Mouse (Mus musculus) limb, embryonic 10.5 days (tissue): Measurements from ENCODE around the gene Hdac5. TPM values are rescaled to one million over a fixed set of nuclear protein-coding genes. Genes with fewer than 3 reads are reported as not detected.
"Not testable (repeated sequence)": the region's sequence is repeated elsewhere in the genome, so short reads cannot be mapped to it uniquely, and the experiment has no call there.

Experiments
- DNase-seq: peaks from one replicate; pipeline ENCODE4 v3.0.0-alpha.2; 2017; ENCODE audit warnings: low spot score
- H3K27ac ChIP-seq: fragments of 300-500 bp; sonication (generic); 2 replicates; pipeline ENCODE4 v1.5.1; 2016; ENCODE audit warnings: mild to moderate bottlenecking
- H3K27me3 ChIP-seq: fragments of 300-500 bp; sonication (generic); 2 replicates; pipeline ENCODE4 v1.6.1; 2016; ENCODE audit warnings: low read depth, mild to moderate bottlenecking; ENCODE audit not compliant: poor library complexity, severe bottlenecking
- H3K36me3 ChIP-seq: fragments of 300-500 bp; sonication (generic); 2 replicates; pipeline ENCODE4 v1.6.1; 2016; ENCODE audit warnings: mild to moderate bottlenecking, moderate library complexity
- H3K4me1 ChIP-seq: fragments of 300-500 bp; sonication (generic); 2 replicates; pipeline ENCODE4 v1.6.1; 2016
- H3K4me3 ChIP-seq: fragments of 300-500 bp; sonication (generic); 2 replicates; pipeline ENCODE4 v1.5.1; 2016; ENCODE audit warnings: mild to moderate bottlenecking, moderate library complexity
- H3K9me3 ChIP-seq: fragments of 300-500 bp; sonication (generic); replicated peaks from 2 replicates; pipeline ENCODE4 v1.6.1; 2016; ENCODE audit warnings: mild to moderate bottlenecking
- WGBS: fragments of 180-500 bp; shearing (Covaris S2); methylation state at CpG from one replicate; pipeline ENCODE4 v1.1.7; 2016; 5-methylcytosine and 5-hydroxymethylcytosine counted together
- polyA plus RNA-seq: library from polyadenylated mRNA; unstranded; fragments of >200 nt; fragmentation: Nextera tagmentation; extraction: Ambion mirVana; gene quantifications from 2 replicates; pipeline ENCODE4 v1.2.1, GENCODE M21; 2016

Hdac5 gene
- polyA plus RNA-seq, 1 experiment from 2014 or later: 50.2 TPM

DNA sequence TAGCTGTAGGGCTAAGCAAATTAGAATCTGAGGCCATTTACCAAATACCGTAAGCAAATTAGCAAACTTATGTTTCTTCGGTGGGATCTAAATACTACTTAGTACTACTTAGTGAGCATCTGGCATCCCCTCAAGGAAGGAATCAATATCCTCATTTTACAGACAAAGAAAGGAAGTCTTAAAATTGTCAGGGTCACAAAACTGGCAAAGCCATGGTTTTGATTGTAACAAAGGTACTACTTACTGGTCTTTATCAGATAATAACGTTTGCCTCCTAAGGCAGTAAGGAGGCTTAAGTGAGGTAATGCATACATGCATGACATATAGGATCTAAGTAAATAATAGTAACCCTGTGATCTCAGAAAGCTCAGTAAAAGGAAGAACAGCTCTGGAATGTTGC lies 44.3 kb downstream of the Hdac5 start:
- H3K36me3 ChIP-seq: peaks cover 27% of the 10 kb centered on the region
- 64% methylated on average over 3 of the region's 3 CpGs for WGBS
- H3K9me3 ChIP-seq: no peaks in the 10 kb centered on the region
- DNase-seq: no peak
- peak overlapping the region; percentile 97; the same call in 1 of the 2 replicates for H3K27ac ChIP-seq
- no peaks in the 10 kb centered on the region for H3K27me3 ChIP-seq
- peak overlapping the region; percentile 75 for H3K4me3 ChIP-seq
- H3K4me1 ChIP-seq: peaks cover 32% of the 10 kb centered on the region

DNA sequence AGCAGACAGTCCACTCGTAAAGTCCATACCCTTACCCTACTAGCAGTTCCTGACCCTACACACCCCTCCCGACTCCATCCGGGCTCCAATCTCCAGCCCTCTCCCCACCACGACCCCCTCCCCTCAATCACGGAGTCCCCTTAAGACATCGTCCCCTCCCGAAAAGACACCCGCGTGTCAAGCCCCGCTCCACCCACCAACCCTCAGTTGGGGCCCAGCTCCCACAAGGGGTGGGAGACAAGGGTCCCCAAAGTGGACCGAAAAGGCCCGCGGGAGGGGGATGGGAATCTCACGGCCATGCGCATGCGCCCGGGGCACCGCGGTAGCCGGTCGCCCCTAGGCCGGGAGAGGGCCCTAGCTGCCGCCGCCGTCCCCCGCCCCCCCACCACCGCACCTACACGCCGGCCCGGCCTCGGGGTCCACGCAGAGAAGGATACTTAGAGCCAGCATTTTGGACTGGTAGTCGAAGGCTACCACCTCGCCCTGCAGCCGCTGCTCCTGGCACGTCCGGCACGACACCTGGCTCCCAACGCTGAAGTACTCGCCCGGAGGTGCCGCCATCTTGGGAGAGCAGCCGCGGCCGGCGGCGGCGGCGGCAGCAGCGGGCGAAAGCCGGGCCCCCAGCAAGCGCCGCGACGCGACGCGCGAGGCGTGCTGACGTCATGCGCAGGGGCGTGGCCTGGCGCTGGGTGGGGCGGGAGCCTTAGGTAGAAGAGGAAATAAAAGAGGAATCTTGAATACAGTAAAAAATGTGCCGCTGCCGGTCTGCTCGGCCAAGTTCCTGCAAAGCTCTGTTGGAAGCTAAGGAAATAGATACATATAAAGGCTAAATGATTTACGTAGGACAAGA lies 45.1 kb downstream of the Hdac5 start, which contains the start of gene Lsm12:
Gene Lsm12 (minus strand): TSS at position 651 of the 850 bp plus-strand sequence.
- WGBS: under 1% methylated on average over 70 of the region's 70 CpGs
- Histone ChIP-seq H3K36me3 (peaks cover 35% of the 10 kb centered on the region), H3K9me3 (no peaks in the 10 kb centered on the region), H3K4me3 (peak within 1 kb of the TSS; percentile 75), H3K4me1 (peaks cover 25% of the 10 kb centered on the region), H3K27ac (peak within 1 kb of the TSS; percentile 97), H3K27me3 (no peaks in the 10 kb centered on the region)
- peak; percentile 99 for DNase-seq

DNA sequence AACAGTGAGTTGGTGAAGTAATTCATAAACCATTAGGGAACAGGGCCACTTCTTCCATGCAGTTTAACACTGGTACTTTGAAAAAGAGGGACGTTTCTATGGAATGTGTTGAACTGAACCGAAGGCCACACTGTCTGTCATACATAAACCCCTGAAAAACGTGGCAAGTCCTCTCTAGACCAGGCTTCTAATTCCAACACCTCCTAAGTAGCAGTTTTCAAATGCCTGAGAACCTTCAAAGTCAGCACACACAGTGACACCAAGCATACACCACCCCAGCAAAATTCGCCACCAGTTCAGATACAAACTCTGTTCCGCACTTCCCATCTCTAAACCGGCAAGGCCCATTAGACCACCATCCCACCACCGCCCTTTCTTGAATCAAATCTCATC lies 45.7 kb downstream of the Hdac5 start:
- H3K36me3 ChIP-seq: peaks cover 41% of the 10 kb centered on the region
- H3K4me3 ChIP-seq: peak overlapping the region; percentile 75
- 9% methylated on average over 7 of the region's 7 CpGs for WGBS
- H3K27ac ChIP-seq: peak overlapping the region; percentile 97
- H3K9me3 ChIP-seq: no peaks in the 10 kb centered on the region
- no peak for DNase-seq
- peaks cover 22% of the 10 kb centered on the region for H3K4me1 ChIP-seq
- no peaks in the 10 kb centered on the region for H3K27me3 ChIP-seq

DNA sequence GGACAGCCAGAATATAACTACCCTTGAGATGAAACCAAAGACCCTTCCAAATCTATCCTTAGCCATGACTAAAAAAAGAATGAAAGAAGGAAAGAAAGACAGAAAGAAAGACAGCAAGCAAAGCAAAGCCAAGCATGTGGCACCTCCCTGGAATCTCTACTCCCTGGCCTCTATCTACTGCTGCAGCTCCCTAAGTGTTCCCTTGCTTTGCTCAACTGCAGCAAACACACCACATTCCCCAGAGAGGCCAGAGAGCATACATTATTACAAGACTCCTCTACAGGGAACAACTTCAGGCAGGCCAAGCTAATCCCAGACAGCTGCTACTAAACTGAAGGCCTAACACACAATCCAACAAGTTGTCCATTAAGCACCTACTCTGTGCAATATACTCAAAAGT lies 50.1 kb downstream of the Hdac5 start:
- no peaks in the 10 kb centered on the region for H3K9me3 ChIP-seq
- H3K27ac ChIP-seq: no peak overlapping the region
- DNase-seq: no peak
- peaks cover 23% of the 10 kb centered on the region for H3K4me1 ChIP-seq
- no peaks in the 10 kb centered on the region for H3K27me3 ChIP-seq
- peaks cover 85% of the 10 kb centered on the region for H3K36me3 ChIP-seq
- no peak overlapping the region for H3K4me3 ChIP-seq

DNA sequence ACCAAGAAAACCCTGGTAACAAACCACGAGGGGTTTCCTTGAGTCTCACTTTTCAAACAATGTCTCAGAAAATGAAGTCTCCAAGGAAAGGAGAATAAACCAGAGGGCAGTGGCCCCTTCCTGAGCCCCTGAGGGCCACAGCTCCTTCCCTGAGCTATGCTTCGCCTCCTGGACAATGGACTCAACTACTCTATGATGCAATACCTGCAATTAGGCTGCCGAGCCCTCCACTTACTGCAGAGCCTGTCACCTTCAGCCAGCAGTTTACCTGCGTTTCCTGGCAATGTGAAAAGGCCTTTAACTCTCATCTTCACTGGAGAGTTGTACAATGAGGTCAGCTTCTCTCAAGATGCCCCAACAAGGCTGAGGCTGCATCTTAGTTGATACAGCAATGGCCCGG lies 61.3 kb downstream of the Hdac5 start:
- Histone ChIP-seq H3K27me3 (no peaks in the 10 kb centered on the region), H3K4me1 (no peaks in the 10 kb centered on the region), H3K27ac (no peak overlapping the region), H3K4me3 (no peak overlapping the region), H3K9me3 (no peaks in the 10 kb centered on the region), H3K36me3 (peaks cover 89% of the 10 kb centered on the region)
- no peak for DNase-seq
- WGBS: 92% methylated on average over 5 of the region's 5 CpGs

DNA sequence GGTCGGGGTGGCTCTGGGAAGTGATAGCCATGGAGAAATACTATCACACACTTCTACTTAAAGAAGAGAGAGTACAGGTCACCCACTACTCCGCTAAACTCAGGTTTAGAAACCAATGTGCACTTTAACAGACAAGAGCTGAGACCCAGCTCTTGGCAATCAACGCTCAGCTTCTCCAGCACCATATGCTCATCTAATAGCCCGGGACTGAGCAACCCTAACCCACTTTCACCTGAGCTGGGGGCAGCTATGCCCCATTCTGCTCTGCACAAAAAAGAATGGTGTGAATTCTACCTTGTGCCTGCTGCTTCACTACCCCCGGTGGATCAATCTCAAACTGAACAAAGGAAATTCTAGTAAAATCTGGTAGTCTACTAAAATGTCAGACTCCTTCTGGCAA lies 62.4 kb downstream of the Hdac5 start:
- no peaks in the 10 kb centered on the region for H3K27me3 ChIP-seq
- WGBS: 92% methylated on average over 5 of the region's 5 CpGs
- DNase-seq: no peak
- H3K27ac ChIP-seq: no peak overlapping the region
- H3K4me1 ChIP-seq: no peaks in the 10 kb centered on the region
- no peaks in the 10 kb centered on the region for H3K9me3 ChIP-seq
- peaks cover 95% of the 10 kb centered on the region for H3K36me3 ChIP-seq
- H3K4me3 ChIP-seq: no peak overlapping the region

DNA sequence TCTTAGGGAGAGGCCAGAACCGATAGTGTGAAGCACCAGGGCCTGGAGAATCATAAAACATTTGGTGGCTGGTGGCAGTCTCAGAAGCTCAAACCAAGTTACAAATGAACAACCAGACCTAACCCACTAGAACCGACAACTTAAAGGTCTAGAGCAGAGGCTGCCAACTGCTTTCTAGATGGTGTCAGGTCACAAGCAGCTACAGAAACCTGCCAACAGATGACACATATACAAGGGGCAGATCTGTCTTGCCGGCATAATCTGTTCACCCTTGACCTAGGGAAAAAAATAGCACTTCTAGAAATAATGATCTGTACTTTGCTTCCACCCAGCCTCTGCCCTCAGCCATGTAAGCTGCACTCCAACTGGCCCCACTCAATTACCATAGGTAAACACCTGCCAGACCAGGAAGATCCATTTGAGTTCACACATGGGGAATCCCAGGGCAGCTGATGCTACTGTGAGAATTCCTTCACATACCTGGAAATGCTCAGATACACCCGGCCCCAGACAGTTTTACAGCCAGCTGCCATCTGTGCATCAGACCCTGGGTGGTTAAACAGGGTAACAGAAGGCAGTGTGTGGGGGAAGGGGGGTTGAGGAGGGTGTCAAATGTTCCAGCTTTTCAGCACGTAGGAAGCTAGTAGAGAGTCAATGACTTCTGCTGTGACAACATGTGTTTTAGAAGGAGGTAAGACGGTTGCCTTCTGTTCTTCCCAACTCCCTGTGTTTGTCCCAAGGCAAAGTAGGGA lies 63.8 kb downstream of the Hdac5 start:
- 32% methylated on average over 6 of the region's 6 CpGs for WGBS
- H3K27ac ChIP-seq: no peak overlapping the region
- H3K9me3 ChIP-seq: no peaks in the 10 kb centered on the region
- H3K36me3 ChIP-seq: peaks cover 98% of the 10 kb centered on the region
- no peak overlapping the region for H3K4me3 ChIP-seq
- H3K27me3 ChIP-seq: no peaks in the 10 kb centered on the region
- H3K4me1 ChIP-seq: no peaks in the 10 kb centered on the region
- no peak for DNase-seq

DNA sequence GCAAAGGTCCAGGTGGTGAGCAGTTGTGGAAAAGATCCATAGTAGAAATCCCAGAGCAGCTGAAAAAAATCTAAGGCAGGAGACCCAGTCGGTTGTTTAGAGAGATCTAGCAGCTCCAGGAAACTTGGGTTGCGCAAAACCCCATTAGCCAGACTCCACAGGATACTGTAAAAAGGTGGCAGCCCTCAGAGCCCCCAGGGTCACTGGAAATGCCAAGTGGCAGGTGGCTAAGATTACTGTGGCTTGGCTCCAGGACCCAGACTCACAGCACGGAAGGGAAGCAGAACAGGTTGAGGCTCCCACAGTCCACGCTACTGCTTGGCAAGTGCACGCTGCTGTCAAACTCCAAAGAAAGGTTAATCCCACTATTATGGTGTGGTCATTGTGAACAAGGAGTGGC lies 70.2 kb downstream of the Hdac5 start:
- no peak for DNase-seq
- Histone ChIP-seq H3K4me1 (peaks cover 10% of the 10 kb centered on the region), H3K9me3 (no peaks in the 10 kb centered on the region), H3K36me3 (peaks cover 48% of the 10 kb centered on the region), H3K27ac (no peak overlapping the region), H3K4me3 (no peak overlapping the region), H3K27me3 (no peaks in the 10 kb centered on the region)
- 85% methylated on average over 5 of the region's 5 CpGs for WGBS

DNA sequence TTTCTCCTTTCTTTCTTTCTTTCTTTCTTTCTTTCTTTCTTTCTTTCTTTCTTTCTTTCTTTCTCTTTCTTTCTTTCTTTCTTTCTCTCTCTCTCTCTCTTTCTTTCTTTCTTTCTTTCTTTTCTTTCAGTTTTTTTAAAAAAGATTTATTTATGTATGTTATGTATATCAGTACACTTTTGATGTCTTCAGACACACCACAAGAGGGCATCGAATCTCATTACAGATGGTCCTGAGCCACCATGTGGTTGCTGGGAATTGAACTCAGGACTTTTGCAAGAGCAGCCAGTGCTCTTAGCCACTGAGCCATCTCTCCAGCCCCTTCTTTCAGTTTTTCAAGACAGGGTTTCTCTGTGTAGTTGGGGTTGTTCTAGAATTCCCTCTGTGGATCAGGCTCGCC lies 71.9 kb downstream of the Hdac5 start:
- not testable (repeated sequence) for H3K9me3 ChIP-seq, H3K27me3 ChIP-seq, DNase-seq, H3K27ac ChIP-seq, H3K4me3 ChIP-seq
- Histone ChIP-seq H3K36me3 (peaks cover 49% of the 10 kb centered on the region), H3K4me1 (peaks cover 11% of the 10 kb centered on the region)
- 80% methylated on average over 2 of the region's 2 CpGs for WGBS

DNA sequence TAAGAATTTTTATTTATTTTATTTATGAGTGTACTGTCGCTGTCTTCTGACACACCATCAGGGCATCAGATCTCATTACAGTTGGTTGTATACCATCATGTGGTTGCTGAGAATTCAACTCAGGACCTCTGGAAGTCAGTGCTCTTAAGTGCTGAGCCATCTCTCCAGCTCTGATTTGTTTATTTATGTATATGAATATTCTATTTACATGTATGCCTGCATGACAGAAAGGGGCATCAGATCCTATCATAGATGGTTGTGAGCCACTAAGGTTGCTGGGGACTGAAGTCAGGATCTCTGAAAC lies 73.2 kb downstream of the Hdac5 start:
- DNase-seq: no peak
- H3K27ac ChIP-seq: no peak overlapping the region
- H3K27me3 ChIP-seq: no peaks in the 10 kb centered on the region
- peaks cover 45% of the 10 kb centered on the region for H3K36me3 ChIP-seq
- peaks cover 11% of the 10 kb centered on the region for H3K4me1 ChIP-seq
- no peak overlapping the region for H3K4me3 ChIP-seq
- WGBS: 10% methylated on average over 1 of the region's 1 CpGs
- no peaks in the 10 kb centered on the region for H3K9me3 ChIP-seq

DNA sequence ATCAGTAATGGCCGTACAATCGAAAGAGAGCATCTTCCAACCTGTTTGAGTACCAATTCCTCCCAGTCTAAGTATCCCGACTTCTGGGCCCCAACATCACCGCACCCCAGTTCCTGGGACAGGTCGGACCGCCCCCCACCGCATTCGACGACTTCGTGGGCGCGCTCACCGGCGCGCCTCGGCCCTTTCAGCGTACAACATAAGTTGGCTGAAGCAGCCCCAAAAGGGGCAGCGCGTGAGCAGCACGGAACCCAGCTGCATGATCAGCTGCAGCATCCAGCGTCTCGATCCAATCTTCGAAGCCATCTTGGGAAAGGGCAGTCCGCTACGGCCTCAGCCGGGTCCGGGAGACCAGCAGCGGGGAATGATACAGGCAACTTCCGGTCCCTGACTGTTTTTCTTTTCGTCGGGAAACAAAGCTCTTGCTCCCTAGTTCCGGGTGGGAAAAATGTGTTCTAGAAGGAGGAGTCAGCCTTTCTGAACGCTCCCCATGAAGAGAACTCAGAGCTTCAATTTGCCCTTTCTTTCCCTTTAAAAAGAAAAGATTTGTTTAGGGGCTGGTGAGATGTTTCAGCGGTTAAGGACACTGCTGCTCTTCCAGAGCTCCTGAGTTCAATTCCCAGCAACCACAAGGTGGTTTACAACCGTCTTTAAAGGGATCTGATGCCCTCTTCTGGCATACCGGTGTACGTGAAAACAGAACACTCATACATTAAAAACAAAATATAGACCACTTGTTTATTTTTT lies 73.8 kb downstream of the Hdac5 start, which contains the start of gene Tmem101:
Gene Tmem101 (minus strand): TSS at position 366 of the 747 bp plus-strand sequence.
- Histone ChIP-seq H3K27ac (peak within 1 kb of the TSS; percentile 84), H3K4me1 (peaks cover 11% of the 10 kb centered on the region), H3K36me3 (peaks cover 40% of the 10 kb centered on the region), H3K9me3 (no peaks in the 10 kb centered on the region), H3K4me3 (peak within 1 kb of the TSS; percentile 64), H3K27me3 (no peaks in the 10 kb centered on the region)
- DNase-seq: peak; percentile 89
- under 1% methylated on average over 37 of the region's 37 CpGs for WGBS

DNA sequence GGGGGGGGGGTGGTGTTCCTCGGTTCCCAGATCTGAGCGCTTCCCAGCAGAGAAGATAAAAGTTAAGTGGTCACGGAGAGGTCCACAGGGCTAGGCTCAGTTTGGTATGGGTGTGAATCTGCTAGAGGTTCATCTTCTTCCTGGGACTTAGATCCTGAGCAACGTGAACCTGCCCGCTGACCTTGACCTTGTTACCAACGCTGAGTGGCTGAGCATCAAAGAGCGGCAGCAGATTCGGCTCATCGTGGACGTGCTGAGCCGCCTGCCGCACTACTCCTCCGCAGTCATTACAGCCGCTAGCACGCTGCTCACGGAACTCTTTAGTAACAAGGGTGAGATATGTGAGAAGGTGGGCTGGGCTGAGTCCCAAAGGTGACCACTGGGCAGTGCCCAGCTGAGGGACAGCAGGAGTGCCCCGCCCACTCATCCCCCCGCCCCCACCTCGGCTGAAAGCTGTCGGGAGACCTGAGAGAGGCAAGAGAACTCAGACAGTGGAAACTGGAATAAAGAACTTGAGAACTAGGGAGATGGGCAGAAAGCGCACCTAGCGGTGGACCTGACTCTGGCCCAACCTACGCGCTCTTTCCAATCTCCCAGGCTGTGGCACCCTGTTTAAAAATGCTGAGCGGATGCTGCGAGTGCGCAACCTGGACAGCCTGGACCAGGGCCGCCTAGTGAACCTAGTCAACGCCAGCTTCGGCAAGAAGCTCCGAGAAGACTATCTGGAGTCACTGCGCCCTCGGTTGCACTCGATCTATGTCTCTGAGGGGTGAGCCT lies 82.6 kb downstream of the Hdac5 start:
- WGBS: 13% methylated on average over 34 of the region's 34 CpGs
- Histone ChIP-seq H3K4me1 (peaks cover 30% of the 10 kb centered on the region), H3K27me3 (peaks cover 78% of the 10 kb centered on the region), H3K36me3 (peaks cover 1% of the 10 kb centered on the region), H3K9me3 (no peaks in the 10 kb centered on the region), H3K4me3 (peak overlapping the region; percentile 48), H3K27ac (no peak overlapping the region)
- no peak for DNase-seq
